In the genomic region with DNA sequence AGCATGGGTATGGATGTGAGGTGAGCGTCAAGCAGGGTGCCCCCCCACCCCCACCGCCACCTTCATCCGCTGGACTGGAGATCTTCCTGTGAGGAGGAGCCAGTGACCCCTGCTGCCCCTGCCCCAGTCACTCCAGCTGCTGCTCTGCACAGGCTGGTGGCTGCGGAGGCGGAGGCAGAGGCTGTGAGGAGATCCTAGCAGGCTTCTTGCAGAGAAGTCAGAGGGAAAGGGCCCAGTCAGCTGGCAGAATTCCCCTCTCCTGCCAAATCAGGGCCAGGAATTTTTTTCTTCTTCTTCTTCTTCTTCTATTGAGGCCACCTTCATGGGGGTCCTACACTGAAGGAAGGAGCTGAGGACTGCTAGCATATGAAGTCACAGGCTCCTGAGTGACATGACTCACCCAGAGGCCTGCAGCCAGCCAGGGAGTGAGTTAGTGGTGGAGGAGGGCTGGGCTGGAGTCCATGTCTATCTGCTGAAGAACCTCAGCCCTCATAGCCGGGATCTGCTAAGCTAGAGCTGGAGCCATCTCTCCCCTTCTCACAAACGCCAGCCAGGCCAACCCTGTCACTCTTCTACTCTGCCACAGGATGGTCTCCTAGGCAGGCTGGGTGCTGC, we compare ENCODE assay signal across 11 mouse cellular contexts. TPM values are rescaled to one million over a fixed set of nuclear protein-coding genes. Genes with fewer than 3 reads are reported as not detected.
A peak's percentile ranks its signal among the peaks of the same experiment; 100 is the strongest.
DNase-seq lines count a peak whose midpoint lies in the region; ATAC-seq and TF ChIP-seq lines count a peak whose summit lies in the region.
"Had no signal": no experiment of that assay in that cellular context is flagged by ENCODE, and none has a peak within 500 bp of the region (broad histone marks: within the 10 kb centered on the region; RNA-seq: fewer than 3 reads in every experiment).

No protein-coding gene starts in this region.

- H3K36me3 ChIP-seq in kidney, embryonic 14.5 days (ENCODE audit: control insufficient read depth, insufficient read depth, low read length) = no peaks in the 10 kb centered on the region
- H3K36me3 ChIP-seq in liver, embryonic 12.5 days = no peaks in the 10 kb centered on the region
- no peaks in the 10 kb centered on the region for H3K36me3 ChIP-seq in thymus, adult 2 months (ENCODE audit: control insufficient read depth, insufficient read depth, low read length)

- H3K4me1 ChIP-seq in kidney, embryonic 14.5 days (ENCODE audit: control insufficient read depth, insufficient read depth, low read length) = peaks cover 8% of the 10 kb centered on the region; the same call in 1 of the 2 replicates
- H3K4me1 ChIP-seq in liver, embryonic 12.5 days = no peaks in the 10 kb centered on the region
- peaks cover 11% of the 10 kb centered on the region for H3K4me1 ChIP-seq in thymus, adult 2 months (replicated peaks; ENCODE audit: control insufficient read depth, insufficient read depth, low read length)

- no peak overlapping the region for H3K27ac ChIP-seq in kidney, embryonic 14.5 days (ENCODE audit: low read depth, low read length)
- H3K27ac ChIP-seq in liver, embryonic 12.5 days = no peak overlapping the region
- no peak overlapping the region for H3K27ac ChIP-seq in thymus, adult 2 months (ENCODE audit: control insufficient read depth, insufficient read depth, low read length)

- WGBS in kidney, embryonic 14.5 days = 35% methylated on average over 7 of the region's 7 CpGs
- 49% methylated on average over 7 of the region's 7 CpGs for WGBS in liver, embryonic 12.5 days (ENCODE audit: insufficient replicate concordance)
- 90% methylated on average over 7 of the region's 7 CpGs for WGBS in thymus, adult 2 months

- no peak overlapping the region for H3K4me3 ChIP-seq in kidney, embryonic 14.5 days (ENCODE audit: low read length)
- H3K4me3 ChIP-seq in liver, embryonic 12.5 days = no peak overlapping the region
- no peak overlapping the region for H3K4me3 ChIP-seq in thymus, adult 2 months (ENCODE audit: control insufficient read depth, insufficient read depth, low read length)
- H3K4me3 ChIP-seq: megakaryocyte, embryonic 14.5 days had no signal

- no peaks in the 10 kb centered on the region; the same call in 1 of the 2 replicates for H3K27me3 ChIP-seq in kidney, embryonic 14.5 days (ENCODE audit: control insufficient read depth, insufficient read depth, low read length)
- H3K27me3 ChIP-seq in liver, embryonic 12.5 days (replicated peaks) = peaks cover 67% of the 10 kb centered on the region
- no peaks in the 10 kb centered on the region for H3K27me3 ChIP-seq in thymus, adult 2 months (ENCODE audit: control insufficient read depth, insufficient read depth, low read length)

- intact Hi-C loops in heart, postnatal 10 days (cut with DNase I) = loop anchor here (10.0 kb wide), 1 partner anchor 380 kb away; no protein-coding TSS in a partner anchor

- TF ChIP-seq POLR2A in thymus, adult 2 months (IDR thresholded peaks at IDR 0.05; ENCODE audit: control insufficient read depth, extremely low read depth, insufficient read depth, low read length, poor library complexity) = no peak

- TF ChIP-seq CTCF in thymus, adult 2 months (IDR thresholded peaks at IDR 0.05; ENCODE audit: borderline replicate concordance, control insufficient read depth, extremely low read depth, insufficient read depth, low read length, poor library complexity) = no peak

- H3K9me3 ChIP-seq in kidney, embryonic 14.5 days (ENCODE audit: control insufficient read depth, low read length) = no peaks in the 10 kb centered on the region
- H3K9me3 ChIP-seq in liver, embryonic 12.5 days (replicated peaks) = no peaks in the 10 kb centered on the region
- H3K9me3 ChIP-seq: megakaryocyte, embryonic 14.5 days had no signal

- peak; percentile 21; the same call in 1 of the 2 replicates for ATAC-seq in kidney, embryonic 14.5 days (ENCODE audit: low FRiP score, low TSS enrichment)
- no peak for ATAC-seq in liver, embryonic 12.5 days

- no peak overlapping the region for H3K4me2 ChIP-seq in kidney, embryonic 14.5 days (replicated peaks; ENCODE audit: low read depth, low read length)
- no peak overlapping the region for H3K4me2 ChIP-seq in liver, embryonic 12.5 days

- no peak overlapping the region for H3K9ac ChIP-seq in kidney, embryonic 14.5 days (ENCODE audit: low read depth, low read length)
- H3K9ac ChIP-seq in liver, embryonic 12.5 days = no peak overlapping the region

- DNase-seq in kidney, postnatal 14 days = no peak
- DNase-seq in 416B (ENCODE audit: low read depth) = peak; percentile 13
- peak; percentile 68 for DNase-seq in adrenal gland, postnatal 14 days
- DNase-seq in heart, postnatal 10 days = peak; percentile 75 to 81
- no peak for DNase-seq in thymus, adult 2 months
- no peak for DNase-seq in frontal cortex, postnatal 25 days (ENCODE audit: low spot score in 2 of 2)

RNA-seq across cellular contexts. Expression of a gene that starts 17.9 kb away (rescaled TPM):
- polyA plus RNA-seq in kidney, embryonic 14.5 days (2014; fragmentation: Nextera tagmentation; extraction: Ambion mirVana) = 77.3 and 85.9 TPM in 2 replicates
- total RNA-seq in adrenal gland, postnatal 14 days (2021) = 55.1 and 56.9 TPM in 2 replicates
- 10 to 100 TPM; 39.4 to 39.9 TPM for total RNA-seq in heart, postnatal 10 days (2021)
- polyA plus RNA-seq in liver, embryonic 12.5 days (2016; fragmentation: Nextera tagmentation; extraction: Ambion mirVana) = 41.9 and 42.5 TPM in 2 replicates
- polyA plus RNA-seq in thymus, adult 2 months (2012; rRNA removed) = 103 and 105 TPM in 2 replicates

RNA-seq across cellular contexts. Expression of a gene that starts 36.8 kb away (rescaled TPM):
- polyA plus RNA-seq in kidney, embryonic 14.5 days (2014; fragmentation: Nextera tagmentation; extraction: Ambion mirVana) = 27.6 and 28.1 TPM in 2 replicates
- 20.0 and 21.3 TPM in 2 replicates for total RNA-seq in adrenal gland, postnatal 14 days (2021)
- total RNA-seq in heart, postnatal 10 days (2021) = 10 to 100 TPM; 24.6 to 25.4 TPM
- 4.2 and 4.9 TPM in 2 replicates for polyA plus RNA-seq in liver, embryonic 12.5 days (2016; fragmentation: Nextera tagmentation; extraction: Ambion mirVana)
- 2.6 and 4.4 TPM in 2 replicates for polyA plus RNA-seq in thymus, adult 2 months (2012; rRNA removed)

RNA-seq across cellular contexts. Expression of a gene that starts 54.7 kb away (rescaled TPM):
- not detected in 2 replicates for polyA plus RNA-seq in kidney, embryonic 14.5 days (2014; fragmentation: Nextera tagmentation; extraction: Ambion mirVana)
- total RNA-seq in adrenal gland, postnatal 14 days (2021) = 0.48 and 0.90 TPM in 2 replicates
- total RNA-seq in heart, postnatal 10 days (2021) = not detected
- polyA plus RNA-seq in liver, embryonic 12.5 days (2016; fragmentation: Nextera tagmentation; extraction: Ambion mirVana) = 0.12 TPM in 1 of 2 replicates, not detected in the other
- 0.30 and 1.1 TPM in 2 replicates for polyA plus RNA-seq in thymus, adult 2 months (2012; rRNA removed)
- total RNA-seq: common myeloid progenitor, adult 5-6 weeks; MEL had no signal

Comparison
In these comparisons a context has a peak if more than half of its experiments do, and no peak if none do; other contexts are left out.
1. DNase-seq: peak in 416B (single experiment), adrenal gland, postnatal 14 days (single experiment) and heart, postnatal 10 days (2 of 2); none in kidney, postnatal 14 days (single experiment), thymus, adult 2 months (single experiment) and frontal cortex, postnatal 25 days (0 of 2).